Mouse (Mus musculus): ENCODE measurements at regions not wholly inside any gene's neighbourhood (a gene's known extent, or its start where the extent isn't known, plus 50 kb on each side); places are given as distances from the start of the nearest gene placed in this dataset.

DNA sequence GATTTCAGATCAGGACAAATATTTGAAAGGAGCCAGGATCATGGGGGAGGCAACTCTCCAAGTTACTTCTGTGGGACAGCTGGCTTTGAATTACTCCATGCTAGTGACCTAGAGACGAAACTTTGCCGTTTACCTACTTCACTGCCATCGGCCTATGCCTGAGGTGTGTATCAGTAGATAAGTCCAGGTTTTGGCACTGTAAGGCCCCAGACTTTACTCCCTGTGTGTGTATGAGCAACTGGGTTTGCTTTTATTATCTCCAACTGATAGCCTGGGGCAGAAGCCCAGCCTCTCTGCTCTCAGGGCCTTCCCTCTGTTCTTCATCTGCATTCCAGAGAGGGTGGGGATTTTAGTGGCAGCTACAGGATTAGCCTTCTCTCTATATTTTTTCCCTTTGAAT, 65.6 kb upstream of the Mrps22 start:
- TF ChIP-seq ZNF384 (IDR thresholded peaks at IDR 0.05; ENCODE audit: low read depth, low read length) (no peak), ZC3H11A (IDR thresholded peaks at IDR 0.05; ENCODE audit: borderline replicate concordance, low read depth, low read length) (no peak), CHD2 (IDR thresholded peaks at IDR 0.05; ENCODE audit: low read depth, low read length) (no peak), HCFC1 (IDR thresholded peaks at IDR 0.05; ENCODE audit: borderline replicate concordance, insufficient read depth, low read length) (no peak), MAFK (IDR thresholded peaks at IDR 0.05; ENCODE audit: insufficient read depth, low read depth, low read length) (no peak)

Measured in ES-E14 (cell line).